Mouse (Mus musculus): ENCODE data around the gene Dnah1. TPM values are rescaled to one million over a fixed set of nuclear protein-coding genes. Genes with fewer than 3 reads are reported as not detected.

The Dnah1 gene
- polyA plus RNA-seq, 1 experiment, result 2.9 TPM

GRCm38 (mm10) chr14:31268301-31269001, 55.2 kb downstream of the Dnah1 start:
- no peaks in the 10 kb centered on the region for H3K36me3 ChIP-seq (ENCODE audit: control insufficient read depth, insufficient read depth, low read length, poor library complexity, severe bottlenecking)
- no peaks in the 10 kb centered on the region for H3K27me3 ChIP-seq (ENCODE audit: control insufficient read depth, insufficient read depth, low read length, poor library complexity, severe bottlenecking)
- H3K9ac ChIP-seq (ENCODE audit: low read depth, poor library complexity, severe bottlenecking), result no peak overlapping the region
- no peak overlapping the region for H3K27ac ChIP-seq (ENCODE audit: insufficient read depth, low read length)
- H3K9me3 ChIP-seq (replicated peaks; ENCODE audit: control insufficient read depth, insufficient read depth, low read length, poor library complexity, severe bottlenecking), result no peaks in the 10 kb centered on the region
- no peaks in the 10 kb centered on the region for H3K4me1 ChIP-seq (ENCODE audit: control insufficient read depth, insufficient read depth, low read length)
- no peak overlapping the region for H3K4me3 ChIP-seq (ENCODE audit: low read depth, low read length)
- TF ChIP-seq EP300 (IDR thresholded peaks at IDR 0.05; ENCODE audit: insufficient read depth, low read depth, low read length) (no peak), POLR2A (IDR thresholded peaks at IDR 0.05; ENCODE audit: insufficient read depth, low read length) (no peak), CTCF (IDR thresholded peaks at IDR 0.05; ENCODE audit: low read depth, low read length) (no peak)

GRCm38 (mm10) chr14:31267649-31268048, 56.0 kb downstream of the Dnah1 start:
- H3K36me3 ChIP-seq (ENCODE audit: control insufficient read depth, insufficient read depth, low read length, poor library complexity, severe bottlenecking), result no peaks in the 10 kb centered on the region

GRCm38 (mm10) chr14:31260932-31261331, 62.8 kb downstream of the Dnah1 start:
- H3K27ac ChIP-seq (ENCODE audit: insufficient read depth, low read length), result no peak overlapping the region
- H3K4me3 ChIP-seq (ENCODE audit: low read depth, low read length), result no peak overlapping the region
- H3K36me3 ChIP-seq (ENCODE audit: control insufficient read depth, insufficient read depth, low read length, poor library complexity, severe bottlenecking), result peaks cover 37% of the 10 kb centered on the region
- no peak for TF ChIP-seq POLR2A (IDR thresholded peaks at IDR 0.05; ENCODE audit: insufficient read depth, low read length)
- TF ChIP-seq CTCF (IDR thresholded peaks at IDR 0.05; ENCODE audit: low read depth, low read length), result no peak
- TF ChIP-seq EP300 (IDR thresholded peaks at IDR 0.05; ENCODE audit: insufficient read depth, low read depth, low read length), result no peak
- H3K9me3 ChIP-seq (replicated peaks; ENCODE audit: control insufficient read depth, insufficient read depth, low read length, poor library complexity, severe bottlenecking), result no peaks in the 10 kb centered on the region
- H3K9ac ChIP-seq (ENCODE audit: low read depth, poor library complexity, severe bottlenecking), result no peak overlapping the region
- H3K4me1 ChIP-seq (ENCODE audit: control insufficient read depth, insufficient read depth, low read length), result no peaks in the 10 kb centered on the region
- H3K27me3 ChIP-seq (ENCODE audit: control insufficient read depth, insufficient read depth, low read length, poor library complexity, severe bottlenecking), result no peaks in the 10 kb centered on the region

More at GRCm38 (mm10) chr14:31267649-31268048, 56.0 kb downstream of the Dnah1 start:
- Histone ChIP-seq H3K27ac (ENCODE audit: insufficient read depth, low read length) (no peak overlapping the region), H3K9ac (ENCODE audit: low read depth, poor library complexity, severe bottlenecking) (no peak overlapping the region), H3K27me3 (ENCODE audit: control insufficient read depth, insufficient read depth, low read length, poor library complexity, severe bottlenecking) (no peaks in the 10 kb centered on the region), H3K4me1 (ENCODE audit: control insufficient read depth, insufficient read depth, low read length) (no peaks in the 10 kb centered on the region), H3K9me3 (replicated peaks; ENCODE audit: control insufficient read depth, insufficient read depth, low read length, poor library complexity, severe bottlenecking) (no peaks in the 10 kb centered on the region), H3K4me3 (ENCODE audit: low read depth, low read length) (no peak overlapping the region)
- TF ChIP-seq CTCF (IDR thresholded peaks at IDR 0.05; ENCODE audit: low read depth, low read length) (no peak), POLR2A (IDR thresholded peaks at IDR 0.05; ENCODE audit: insufficient read depth, low read length) (no peak), EP300 (IDR thresholded peaks at IDR 0.05; ENCODE audit: insufficient read depth, low read depth, low read length) (no peak)

GRCm38 (mm10) chr14:31260374-31260773, 63.3 kb downstream of the Dnah1 start:
- Histone ChIP-seq H3K9me3 (replicated peaks; ENCODE audit: control insufficient read depth, insufficient read depth, low read length, poor library complexity, severe bottlenecking) (no peaks in the 10 kb centered on the region), H3K4me3 (ENCODE audit: low read depth, low read length) (no peak overlapping the region), H3K4me1 (ENCODE audit: control insufficient read depth, insufficient read depth, low read length) (no peaks in the 10 kb centered on the region), H3K27ac (ENCODE audit: insufficient read depth, low read length) (no peak overlapping the region), H3K27me3 (ENCODE audit: control insufficient read depth, insufficient read depth, low read length, poor library complexity, severe bottlenecking) (no peaks in the 10 kb centered on the region), H3K9ac (ENCODE audit: low read depth, poor library complexity, severe bottlenecking) (no peak overlapping the region), H3K36me3 (ENCODE audit: control insufficient read depth, insufficient read depth, low read length, poor library complexity, severe bottlenecking) (peaks cover 42% of the 10 kb centered on the region)
- TF ChIP-seq EP300 (IDR thresholded peaks at IDR 0.05; ENCODE audit: insufficient read depth, low read depth, low read length), result no peak
- no peak for TF ChIP-seq POLR2A (IDR thresholded peaks at IDR 0.05; ENCODE audit: insufficient read depth, low read length)
- no peak for TF ChIP-seq CTCF (IDR thresholded peaks at IDR 0.05; ENCODE audit: low read depth, low read length)

GRCm38 (mm10) chr14:31258476-31259050, 65.1 kb downstream of the Dnah1 start:
- Histone ChIP-seq H3K4me3 (ENCODE audit: low read depth, low read length) (no peak overlapping the region), H3K4me1 (ENCODE audit: control insufficient read depth, insufficient read depth, low read length) (no peaks in the 10 kb centered on the region), H3K9ac (ENCODE audit: low read depth, poor library complexity, severe bottlenecking) (no peak overlapping the region), H3K9me3 (replicated peaks; ENCODE audit: control insufficient read depth, insufficient read depth, low read length, poor library complexity, severe bottlenecking) (no peaks in the 10 kb centered on the region), H3K27me3 (ENCODE audit: control insufficient read depth, insufficient read depth, low read length, poor library complexity, severe bottlenecking) (no peaks in the 10 kb centered on the region), H3K36me3 (ENCODE audit: control insufficient read depth, insufficient read depth, low read length, poor library complexity, severe bottlenecking) (peaks cover 60% of the 10 kb centered on the region), H3K27ac (ENCODE audit: insufficient read depth, low read length) (no peak overlapping the region)
- TF ChIP-seq EP300 (IDR thresholded peaks at IDR 0.05; ENCODE audit: insufficient read depth, low read depth, low read length), result no peak
- no peak for TF ChIP-seq CTCF (IDR thresholded peaks at IDR 0.05; ENCODE audit: low read depth, low read length)
- no peak for TF ChIP-seq POLR2A (IDR thresholded peaks at IDR 0.05; ENCODE audit: insufficient read depth, low read length)

- peaks cover 42% of the 10 kb centered on the region for H3K36me3 ChIP-seq (ENCODE audit: control insufficient read depth, insufficient read depth, low read length, poor library complexity, severe bottlenecking)
- peak overlapping the region; percentile 91 for H3K4me3 ChIP-seq (ENCODE audit: low read depth, low read length)
- H3K9me3 ChIP-seq (replicated peaks; ENCODE audit: control insufficient read depth, insufficient read depth, low read length, poor library complexity, severe bottlenecking), result no peaks in the 10 kb centered on the region
- no peak for TF ChIP-seq EP300 (IDR thresholded peaks at IDR 0.05; ENCODE audit: insufficient read depth, low read depth, low read length)
- TF ChIP-seq POLR2A (IDR thresholded peaks at IDR 0.05; ENCODE audit: insufficient read depth, low read length), result no peak
- TF ChIP-seq CTCF (IDR thresholded peaks at IDR 0.05; ENCODE audit: low read depth, low read length), result no peak
- peak overlapping the region; percentile 90 for H3K9ac ChIP-seq (ENCODE audit: low read depth, poor library complexity, severe bottlenecking)
- H3K27ac ChIP-seq (ENCODE audit: insufficient read depth, low read length), result no peak overlapping the region
- H3K4me1 ChIP-seq (ENCODE audit: control insufficient read depth, insufficient read depth, low read length), result no peaks in the 10 kb centered on the region
- H3K27me3 ChIP-seq (ENCODE audit: control insufficient read depth, insufficient read depth, low read length, poor library complexity, severe bottlenecking), result no peaks in the 10 kb centered on the region
Measured at GRCm38 (mm10) chr14:31252091-31252490, 71.6 kb downstream of the Dnah1 start.
